Mouse (Mus musculus) lung, embryonic 16.5 days (tissue): ENCODE results near the gene Dpf3. TPM values are rescaled to one million over a fixed set of nuclear protein-coding genes. Genes with fewer than 3 reads are reported as not detected.

Experiments
- ATAC-seq: fragments of 200-750 bp; cut with Nextera tagmentation; 2 replicates; pipeline ENCODE4 v1.8.0; 2017; ENCODE audit warnings: low read depth, mild to moderate bottlenecking, moderate library complexity
- H3K27ac ChIP-seq: fragments of 300-500 bp; sonication (generic); 2 replicates; pipeline ENCODE4 v1.5.1; 2014; ENCODE audit warnings: mild to moderate bottlenecking, control low read depth, low read length
- H3K27me3 ChIP-seq: fragments of 300-500 bp; sonication (generic); 2 replicates; pipeline ENCODE4 v1.6.1; 2014; ENCODE audit warnings: low read depth, low read length, mixed read lengths; ENCODE audit not compliant: control insufficient read depth, insufficient read depth
- H3K36me3 ChIP-seq: fragments of 300-500 bp; sonication (generic); 2 replicates; pipeline ENCODE4 v1.6.1; 2014; ENCODE audit warnings: low read length; ENCODE audit not compliant: control insufficient read depth, insufficient read depth
- H3K4me1 ChIP-seq: fragments of 300-500 bp; sonication (generic); replicated peaks from 2 replicates; pipeline ENCODE4 v1.6.1; 2014; ENCODE audit warnings: low read length, mixed read lengths; ENCODE audit not compliant: control insufficient read depth, insufficient read depth
- H3K4me2 ChIP-seq: fragments of 300-500 bp; sonication (generic); 2 replicates; pipeline ENCODE4 v1.6.1; 2014; ENCODE audit warnings: low read depth, low read length, control low read depth
- H3K4me3 ChIP-seq: fragments of 300-500 bp; sonication (generic); 2 replicates; pipeline ENCODE4 v1.5.1; 2014; ENCODE audit warnings: mild to moderate bottlenecking, low read length, control low read depth
- H3K9ac ChIP-seq: fragments of 300-500 bp; sonication (generic); 2 replicates; pipeline ENCODE4 v1.6.1; 2014; ENCODE audit warnings: low read length, control low read depth
- H3K9me3 ChIP-seq: fragments of 300-500 bp; sonication (generic); 2 replicates; pipeline ENCODE4 v1.6.1; 2016; ENCODE audit warnings: low read length; ENCODE audit not compliant: control insufficient read depth
- WGBS: fragments of 180-500 bp; shearing (Covaris S2); extraction: QIAGEN DNeasy Blood & Tissue Kit; methylation state at CpG from one replicate; pipeline ENCODE4 v1.1.7; 2014; 5-methylcytosine and 5-hydroxymethylcytosine counted together
- polyA plus RNA-seq: library from polyadenylated mRNA; unstranded; fragments of >200 nt; fragmentation: Nextera tagmentation; extraction: Ambion mirVana; gene quantifications from 2 replicates; pipeline ENCODE4 v1.2.1, GENCODE M21; 2015

The Dpf3 gene
- polyA plus RNA-seq, 1 experiment from 2014 or later: 3.9 TPM

- H3K9ac ChIP-seq: no peak overlapping the region
- H3K36me3 ChIP-seq: no peaks in the 10 kb centered on the region
- H3K4me1 ChIP-seq: peaks cover 15% of the 10 kb centered on the region
- peaks cover 23% of the 10 kb centered on the region for H3K27me3 ChIP-seq
- H3K4me3 ChIP-seq: no peak overlapping the region
- ATAC-seq: no peak
- no peaks in the 10 kb centered on the region for H3K9me3 ChIP-seq
- WGBS: 41% methylated on average over 4 of the region's 4 CpGs
- no peak overlapping the region for H3K27ac ChIP-seq
- H3K4me2 ChIP-seq: no peak overlapping the region
Measured at GRCm38 (mm10) chr12:83481439-83481838, 6.1 kb downstream of the Dpf3 start.

GRCm38 (mm10) chr12:83479818-83480401 is 7.6 kb downstream of the Dpf3 start:
- Histone ChIP-seq H3K36me3 (no peaks in the 10 kb centered on the region), H3K27me3 (peaks cover 12% of the 10 kb centered on the region), H3K9me3 (no peaks in the 10 kb centered on the region), H3K27ac (no peak overlapping the region), H3K4me2 (no peak overlapping the region), H3K4me1 (no peaks in the 10 kb centered on the region), H3K9ac (no peak overlapping the region), H3K4me3 (no peak overlapping the region)
- WGBS: 67% methylated on average over 7 of the region's 7 CpGs
- no peak for ATAC-seq

GRCm38 (mm10) chr12:83479140-83479539 is 8.4 kb downstream of the Dpf3 start:
- H3K27ac ChIP-seq: no peak overlapping the region
- H3K9me3 ChIP-seq: no peaks in the 10 kb centered on the region
- H3K27me3 ChIP-seq: peaks cover 4% of the 10 kb centered on the region
- H3K4me3 ChIP-seq: no peak overlapping the region
- no peaks in the 10 kb centered on the region for H3K36me3 ChIP-seq
- no peak overlapping the region for H3K9ac ChIP-seq
- H3K4me2 ChIP-seq: no peak overlapping the region
- 67% methylated on average over 1 of the region's 1 CpGs for WGBS
- ATAC-seq: no peak
- no peaks in the 10 kb centered on the region for H3K4me1 ChIP-seq

- Histone ChIP-seq H3K4me3 (no peak overlapping the region), H3K4me1 (no peaks in the 10 kb centered on the region)
- 86% methylated on average over 10 of the region's 10 CpGs for WGBS
Measured at GRCm38 (mm10) chr12:83476277-83476676, 11.2 kb downstream of the Dpf3 start.

GRCm38 (mm10) chr12:83475419-83475818 is 12.1 kb downstream of the Dpf3 start:
- Histone ChIP-seq H3K27ac (no peak overlapping the region), H3K4me3 (no peak overlapping the region), H3K4me1 (no peaks in the 10 kb centered on the region), H3K36me3 (no peaks in the 10 kb centered on the region), H3K27me3 (no peaks in the 10 kb centered on the region), H3K4me2 (no peak overlapping the region), H3K9ac (no peak overlapping the region), H3K9me3 (no peaks in the 10 kb centered on the region)
- no peak for ATAC-seq
- WGBS: 33% methylated on average over 6 of the region's 6 CpGs

More at GRCm38 (mm10) chr12:83476277-83476676, 11.2 kb downstream of the Dpf3 start:
- no peak overlapping the region for H3K27ac ChIP-seq
- no peak overlapping the region for H3K9ac ChIP-seq
- ATAC-seq: no peak
- H3K36me3 ChIP-seq: no peaks in the 10 kb centered on the region
- no peak overlapping the region for H3K4me2 ChIP-seq
- H3K27me3 ChIP-seq: no peaks in the 10 kb centered on the region
- no peaks in the 10 kb centered on the region for H3K9me3 ChIP-seq

- ATAC-seq: no peak
- H3K36me3 ChIP-seq: no peaks in the 10 kb centered on the region
- WGBS: 28% methylated on average over 5 of the region's 5 CpGs
- no peak overlapping the region for H3K27ac ChIP-seq
- no peaks in the 10 kb centered on the region for H3K9me3 ChIP-seq
- H3K4me2 ChIP-seq: no peak overlapping the region
- no peaks in the 10 kb centered on the region for H3K27me3 ChIP-seq
- no peaks in the 10 kb centered on the region for H3K4me1 ChIP-seq
- H3K9ac ChIP-seq: no peak overlapping the region
- H3K4me3 ChIP-seq: no peak overlapping the region
Measured at GRCm38 (mm10) chr12:83473987-83474600, 13.4 kb downstream of the Dpf3 start.

- Histone ChIP-seq H3K27me3 (no peaks in the 10 kb centered on the region), H3K36me3 (no peaks in the 10 kb centered on the region), H3K4me2 (no peak overlapping the region), H3K4me1 (no peaks in the 10 kb centered on the region), H3K4me3 (no peak overlapping the region), H3K9ac (no peak overlapping the region), H3K9me3 (no peaks in the 10 kb centered on the region), H3K27ac (no peak overlapping the region)
- WGBS: 50% methylated on average over 7 of the region's 7 CpGs
- no peak for ATAC-seq
Measured at GRCm38 (mm10) chr12:83471760-83472159, 15.8 kb downstream of the Dpf3 start.

GRCm38 (mm10) chr12:83470085-83470484 is 17.4 kb downstream of the Dpf3 start:
- Histone ChIP-seq H3K4me1 (no peaks in the 10 kb centered on the region), H3K27ac (no peak overlapping the region), H3K27me3 (no peaks in the 10 kb centered on the region), H3K36me3 (no peaks in the 10 kb centered on the region), H3K9ac (no peak overlapping the region), H3K4me2 (no peak overlapping the region), H3K9me3 (no peaks in the 10 kb centered on the region), H3K4me3 (no peak overlapping the region)
- ATAC-seq: no peak
- 71% methylated on average over 9 of the region's 9 CpGs for WGBS

- 12% methylated on average over 6 of the region's 6 CpGs for WGBS
- H3K4me2 ChIP-seq: no peak overlapping the region
- H3K9ac ChIP-seq: no peak overlapping the region
- no peak overlapping the region for H3K27ac ChIP-seq
- no peaks in the 10 kb centered on the region for H3K4me1 ChIP-seq
- no peaks in the 10 kb centered on the region for H3K27me3 ChIP-seq
- H3K9me3 ChIP-seq: no peaks in the 10 kb centered on the region
- H3K4me3 ChIP-seq: no peak overlapping the region
- no peaks in the 10 kb centered on the region for H3K36me3 ChIP-seq
- no peak for ATAC-seq
Measured at GRCm38 (mm10) chr12:83466508-83467430, 20.7 kb downstream of the Dpf3 start.
